Mouse (Mus musculus) cerebellum, adult 9-10 months (tissue): ENCODE results near the gene Tlr9.

Experiments used
- DNase-seq: peaks from one replicate; pipeline ENCODE4 v3.0.0; 2022

The Tlr9 gene

DNA sequence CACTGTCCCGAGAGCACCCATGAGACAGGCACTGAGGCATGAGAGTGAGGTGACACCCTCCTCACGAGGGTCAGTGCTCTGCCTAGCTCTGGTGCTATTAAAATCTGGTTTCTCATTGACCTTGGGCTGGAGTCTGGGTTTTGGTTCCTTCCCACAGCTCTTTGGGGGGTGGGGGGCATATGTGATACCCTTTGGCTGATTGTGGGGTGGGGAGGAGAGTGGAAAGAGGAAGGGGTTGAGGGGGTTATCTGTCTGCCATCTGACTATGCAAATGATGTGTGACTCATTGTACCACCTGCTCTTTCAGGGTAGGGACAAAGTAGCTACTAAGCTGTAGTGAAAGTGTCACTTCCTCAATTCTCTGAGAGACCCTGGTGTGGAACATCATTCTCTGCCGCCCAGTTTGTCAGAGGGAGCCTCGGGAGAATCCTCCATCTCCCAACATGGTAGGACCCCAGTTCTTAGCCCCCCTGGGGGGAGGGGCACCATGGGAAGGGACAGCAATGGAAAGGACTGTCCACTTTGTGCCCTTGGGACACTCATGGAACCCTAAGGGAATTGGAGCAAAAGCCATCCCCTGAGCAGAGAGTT, at the start of gene Tlr9:
TSS of gene Tlr9 (plus strand) at position 338 of the 591 bp plus-strand sequence.
- DNase-seq, result no peak

DNA sequence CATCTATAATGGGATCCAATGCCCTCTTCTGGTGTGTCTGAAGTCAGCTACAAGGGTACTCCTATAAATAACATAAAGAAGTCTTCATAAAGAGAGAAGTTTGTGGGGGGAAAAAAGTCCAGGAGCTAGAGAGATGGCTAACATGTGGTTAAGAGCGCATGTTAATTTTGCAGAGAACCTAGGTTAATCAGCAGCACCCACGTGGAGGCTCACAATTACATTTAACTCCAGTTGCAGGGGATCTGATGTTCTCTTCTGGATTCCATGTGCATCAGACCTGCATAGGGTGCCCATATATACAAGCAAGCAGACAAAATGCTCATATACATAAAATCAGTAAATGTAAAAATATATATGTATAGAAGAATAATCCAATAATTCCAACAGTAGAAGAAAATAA, 49.0 kb upstream of the Tlr9 start:
- DNase-seq, result no peak

DNA sequence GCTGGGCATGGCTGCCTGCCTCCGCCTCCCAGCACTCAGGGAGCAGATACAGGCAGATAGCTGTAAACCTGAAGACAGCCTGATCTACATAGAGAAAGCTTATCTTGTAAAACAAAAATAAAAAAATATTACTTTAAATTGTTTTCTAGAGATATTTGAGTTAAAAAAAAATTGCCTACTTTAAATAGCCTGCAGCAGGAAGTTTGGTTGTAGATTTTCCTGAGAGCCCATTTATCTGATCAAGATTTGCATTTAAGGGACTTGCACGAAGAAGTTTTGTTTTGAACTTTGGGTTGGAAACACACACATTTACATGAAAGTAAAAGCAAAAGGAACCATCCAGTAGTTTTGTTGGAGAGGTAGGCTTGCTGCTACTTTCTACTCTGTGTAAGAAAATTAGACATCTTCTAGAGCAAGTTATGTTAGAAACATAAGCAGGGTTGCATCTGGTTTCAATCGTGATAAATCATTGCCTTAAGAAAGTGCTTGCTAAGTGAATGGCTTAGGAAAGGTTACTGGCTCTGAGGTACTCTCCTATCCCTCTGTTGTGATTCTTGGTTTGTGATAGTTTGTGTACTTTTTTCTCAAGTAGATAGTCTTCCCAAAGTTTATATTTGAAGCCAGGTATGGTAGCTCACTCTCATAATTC, 46.7 kb upstream of the Tlr9 start:
- no peak for DNase-seq

DNA sequence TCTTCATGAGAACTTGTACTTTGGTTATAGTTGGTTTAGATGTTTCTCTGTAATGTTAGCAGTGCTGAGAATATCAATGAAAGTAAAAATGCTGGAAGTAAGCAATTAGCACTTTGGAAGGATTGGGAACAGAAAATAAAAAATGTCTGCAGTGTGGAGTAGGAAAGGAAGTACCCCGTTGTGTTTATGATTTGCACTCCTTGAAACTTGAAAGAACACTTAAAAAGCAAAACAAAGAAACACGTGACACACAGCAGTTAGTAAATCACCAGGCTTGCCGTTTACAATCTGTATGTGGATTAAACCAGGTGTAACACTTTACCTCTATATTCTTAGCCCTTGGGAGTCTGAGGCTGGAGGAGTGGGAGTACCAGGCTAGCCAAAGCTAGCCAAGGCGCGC, 45.6 kb upstream of the Tlr9 start:
- DNase-seq, result no peak

DNA sequence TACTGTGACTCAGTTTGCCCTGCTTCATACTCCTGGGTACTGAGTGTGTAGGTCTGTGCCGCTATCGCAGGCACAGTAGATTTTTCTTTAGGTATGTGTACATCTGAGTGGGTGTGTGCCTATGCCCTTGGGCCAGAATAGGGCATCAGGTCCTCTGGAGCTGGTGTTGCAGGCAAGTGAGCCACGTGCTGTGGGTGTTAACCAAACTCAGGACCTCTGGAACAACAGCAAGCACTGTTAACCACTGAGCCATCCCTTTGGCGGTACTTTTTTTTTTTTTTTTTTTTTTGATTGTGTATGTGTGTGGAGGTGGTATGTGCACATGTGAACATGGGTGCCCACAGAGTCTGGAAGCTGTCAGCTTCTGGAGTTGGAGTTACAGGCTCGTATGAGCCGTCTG, 44.6 kb upstream of the Tlr9 start:
- no peak for DNase-seq

DNA sequence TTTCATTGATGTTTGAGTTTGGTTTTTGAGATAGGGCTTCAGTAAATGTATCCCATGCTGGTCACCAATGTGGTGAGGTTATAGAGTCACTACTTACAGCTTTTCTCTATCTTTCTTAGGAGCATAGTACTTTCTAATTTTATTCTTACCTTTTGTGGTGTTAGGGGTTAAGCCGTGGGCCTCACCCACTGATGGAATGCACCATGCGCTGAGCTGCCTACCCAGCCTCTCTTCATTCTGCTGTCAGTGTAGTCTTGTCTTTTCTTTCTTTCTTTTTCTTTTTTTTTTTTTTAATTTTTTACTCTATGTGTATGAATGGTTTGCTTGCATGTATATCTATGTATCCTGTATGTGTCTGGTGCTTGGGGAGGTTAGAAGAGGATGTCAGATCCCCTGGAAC, 42.9 kb upstream of the Tlr9 start:
- DNase-seq, result no peak

DNA sequence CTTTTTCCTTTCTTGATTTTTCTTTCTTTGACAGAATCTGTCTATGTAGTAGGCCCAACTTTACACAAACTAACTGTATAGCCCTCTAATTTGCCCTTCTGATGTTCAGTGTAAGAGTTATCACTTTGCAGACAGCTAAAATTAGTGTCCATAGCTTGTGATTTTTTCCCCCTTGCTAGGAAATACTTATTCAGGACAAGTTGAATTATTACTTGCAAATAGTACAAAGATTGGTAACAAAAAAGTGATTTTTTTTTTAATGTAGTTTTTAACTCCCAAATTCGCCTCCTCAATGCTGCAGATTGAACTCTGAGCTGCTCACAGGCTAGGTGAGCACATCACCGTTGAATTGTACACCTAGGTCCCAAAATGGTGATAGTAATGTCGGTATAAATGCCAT, 42.4 kb upstream of the Tlr9 start:
- DNase-seq, result no peak

DNA sequence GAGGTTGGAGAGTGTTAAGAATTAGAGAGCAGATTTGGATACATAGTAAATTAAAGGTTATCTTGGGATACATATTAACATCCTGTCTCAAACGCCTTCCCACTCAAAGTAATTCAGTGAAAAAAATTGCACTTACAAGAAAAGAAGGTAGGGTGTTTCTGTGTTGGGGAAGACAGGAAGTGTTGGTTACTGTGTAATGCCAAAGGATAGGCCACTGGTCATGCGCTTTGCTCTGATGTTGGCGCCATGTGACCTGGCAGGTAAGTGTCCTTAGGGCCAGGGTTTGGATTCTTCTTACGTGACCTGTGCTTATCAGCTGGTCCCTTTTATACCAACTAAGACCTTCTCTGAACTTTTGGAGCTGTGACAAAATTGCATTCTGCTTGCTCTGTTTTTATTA, 40.3 kb upstream of the Tlr9 start:
- DNase-seq, result no peak

DNA sequence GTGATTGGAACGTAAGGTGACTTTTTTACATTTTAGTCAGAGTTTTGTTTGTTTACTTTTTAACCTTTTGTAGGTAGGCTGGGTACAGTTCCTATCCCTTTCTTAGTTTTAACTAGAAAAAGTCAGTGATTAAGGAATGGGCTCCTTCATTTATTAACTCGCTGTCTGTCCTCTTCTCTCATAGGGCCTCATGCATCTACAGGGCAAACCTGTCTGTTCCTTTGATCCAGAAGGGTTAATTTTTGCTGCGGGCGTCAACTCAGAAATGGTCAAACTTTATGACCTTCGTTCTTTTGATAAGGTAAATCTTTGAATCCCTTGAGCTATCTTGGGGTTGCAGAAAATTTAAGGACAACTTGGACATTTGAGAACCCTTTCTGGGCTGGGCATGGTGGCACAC, 38.4 kb upstream of the Tlr9 start:
- DNase-seq, result no peak

DNA sequence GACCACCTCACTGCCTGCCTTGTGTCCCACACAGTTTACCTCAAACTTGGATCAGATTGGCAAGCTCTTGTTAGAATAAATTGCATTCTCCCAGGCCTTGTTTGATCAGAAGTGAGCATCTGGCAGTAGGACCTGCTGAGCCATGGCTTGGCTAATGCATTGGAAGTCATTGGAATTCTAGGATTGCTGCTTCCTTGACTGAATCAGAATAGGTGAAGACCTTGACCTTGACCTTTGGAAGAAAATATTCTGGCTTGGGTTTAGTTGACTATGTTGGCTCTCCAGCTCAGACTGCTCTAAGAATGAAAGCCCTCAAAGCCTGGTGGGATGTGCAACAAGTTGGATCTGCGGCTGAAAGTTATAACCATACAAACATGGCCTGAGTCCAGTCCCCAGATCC, 31.0 kb upstream of the Tlr9 start:
- no peak for DNase-seq

DNA sequence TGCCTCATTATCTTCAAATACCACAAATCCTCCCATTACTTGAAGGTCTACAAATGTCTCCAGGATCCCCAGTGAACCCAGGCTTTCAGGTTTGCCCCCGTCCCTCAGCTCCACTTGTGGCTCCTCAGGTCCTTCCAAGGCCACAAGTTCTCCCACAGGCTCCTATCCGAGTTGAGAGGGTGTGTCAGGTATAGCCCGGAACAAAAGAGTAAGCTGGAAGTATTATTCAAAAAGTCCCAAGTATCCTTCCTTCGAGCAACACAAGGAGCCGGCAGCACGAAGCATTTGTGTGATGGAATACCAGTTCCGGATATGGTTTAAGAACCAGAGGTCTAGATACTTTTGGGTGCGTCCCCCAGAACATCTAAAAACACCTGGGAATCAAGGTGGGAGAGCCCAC, 30.4 kb upstream of the Tlr9 start:
- DNase-seq, result no peak

DNA sequence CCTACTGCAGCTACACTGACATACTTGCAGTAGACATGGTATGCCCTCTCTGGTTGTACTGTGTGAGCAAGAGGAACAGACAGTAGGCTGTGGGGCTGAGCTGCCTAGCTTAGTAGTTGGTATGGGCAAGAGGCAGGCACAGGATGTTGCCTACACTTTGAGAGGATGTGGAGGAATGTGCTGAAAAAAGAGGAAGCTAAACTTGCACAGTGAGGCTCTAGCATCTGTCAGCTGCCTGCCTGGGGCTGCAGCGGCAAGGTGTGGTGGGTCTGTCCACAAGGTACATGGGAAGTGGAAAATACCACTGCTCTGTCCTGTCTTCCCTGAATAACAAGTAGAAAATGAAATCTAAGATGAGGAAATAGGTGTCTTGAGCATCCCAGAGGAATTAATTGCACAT, 29.4 kb upstream of the Tlr9 start:
- DNase-seq, result no peak

DNA sequence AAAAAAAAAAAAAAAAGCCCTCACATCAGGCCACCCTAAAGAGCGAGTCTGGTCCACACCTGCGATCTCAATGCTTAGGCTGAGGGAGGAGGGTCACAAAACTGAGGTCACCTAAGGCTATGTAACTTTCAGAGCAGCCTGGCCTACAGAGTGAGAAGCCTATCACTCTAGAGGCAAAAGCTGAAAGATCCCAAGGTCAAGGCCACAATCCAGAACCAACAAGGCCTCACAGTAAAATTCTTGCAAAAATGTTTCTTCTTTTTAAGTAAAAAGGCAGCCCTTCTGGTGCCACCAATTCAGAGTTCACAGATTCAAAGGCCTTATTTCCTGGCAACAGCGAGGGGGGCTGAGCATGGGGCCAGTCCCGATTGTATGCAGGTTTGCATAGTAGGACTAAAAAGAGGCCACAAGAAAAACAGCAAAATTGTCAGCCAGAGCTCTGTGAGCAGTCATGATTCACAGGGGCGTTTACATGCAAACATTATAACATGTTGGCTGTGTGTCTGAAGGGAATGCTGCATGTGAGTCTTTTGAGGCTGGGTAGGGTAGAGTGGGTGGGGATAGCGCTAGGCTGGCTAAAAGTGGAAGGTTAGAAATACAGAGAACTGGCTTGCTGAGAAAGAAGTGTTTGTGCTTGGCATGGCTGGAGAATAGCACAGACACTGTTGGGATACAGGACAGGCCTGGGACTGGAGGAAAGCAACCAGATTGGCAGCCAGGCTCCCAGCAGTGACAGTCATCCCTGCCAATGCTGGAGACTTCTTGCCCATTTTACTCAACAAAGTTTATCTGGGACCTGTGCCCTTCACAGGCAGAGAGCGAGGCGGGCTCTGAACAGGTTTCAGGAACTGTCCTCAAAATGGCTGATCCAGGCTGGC, 28.2 kb upstream of the Tlr9 start:
- peak; percentile 74 for DNase-seq

DNA sequence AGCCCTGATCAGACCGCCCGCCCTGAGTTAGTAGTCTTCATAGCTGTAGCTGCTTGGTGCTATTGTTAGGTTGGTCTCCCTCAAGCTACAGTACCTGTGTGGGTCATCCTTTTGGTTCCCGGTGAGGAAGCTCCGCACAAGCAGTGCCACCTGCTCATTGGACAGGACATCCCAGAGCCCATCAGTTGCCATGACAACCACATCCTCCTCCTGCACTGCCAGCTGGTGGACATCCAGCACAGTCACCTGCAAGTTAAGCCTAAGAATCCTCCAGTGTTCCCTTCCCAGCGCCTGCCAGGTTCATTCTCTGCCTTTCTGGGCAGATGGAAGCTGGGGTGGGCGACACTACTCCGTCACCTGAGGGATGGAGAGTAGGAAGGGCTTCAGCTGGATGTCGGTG, 26.7 kb upstream of the Tlr9 start:
- DNase-seq, result peak; percentile 90

DNA sequence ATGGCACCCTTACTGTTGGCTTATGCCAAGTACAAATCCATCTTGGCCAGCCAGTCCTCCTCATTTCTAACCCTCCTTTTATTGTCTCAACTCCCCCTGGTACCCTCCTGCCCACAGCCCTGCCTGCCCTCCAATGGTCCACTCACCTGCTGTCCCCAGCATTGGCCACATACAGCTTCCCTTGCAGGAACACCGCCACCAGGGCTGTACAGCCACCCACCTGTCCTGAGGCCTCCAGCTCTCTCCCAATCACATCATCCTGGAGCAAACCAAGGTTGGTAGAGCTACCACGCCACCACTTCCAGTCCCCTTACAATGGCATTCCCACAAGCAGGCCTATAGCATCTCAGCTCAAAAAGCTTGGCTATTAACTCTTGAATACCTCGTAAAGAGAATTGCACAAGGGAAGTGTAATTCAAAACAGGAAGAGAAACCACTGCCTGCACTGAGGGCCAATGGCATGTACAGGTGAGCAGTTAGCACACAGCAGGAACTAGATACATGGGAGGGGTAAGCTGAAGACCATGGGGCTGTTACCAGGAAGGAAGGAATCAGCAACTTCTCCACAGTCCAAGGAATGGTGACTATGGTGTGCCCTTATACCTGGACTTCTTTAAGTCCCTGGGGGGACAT, 25.2 kb upstream of the Tlr9 start:
- DNase-seq, result peak; percentile 30

DNA sequence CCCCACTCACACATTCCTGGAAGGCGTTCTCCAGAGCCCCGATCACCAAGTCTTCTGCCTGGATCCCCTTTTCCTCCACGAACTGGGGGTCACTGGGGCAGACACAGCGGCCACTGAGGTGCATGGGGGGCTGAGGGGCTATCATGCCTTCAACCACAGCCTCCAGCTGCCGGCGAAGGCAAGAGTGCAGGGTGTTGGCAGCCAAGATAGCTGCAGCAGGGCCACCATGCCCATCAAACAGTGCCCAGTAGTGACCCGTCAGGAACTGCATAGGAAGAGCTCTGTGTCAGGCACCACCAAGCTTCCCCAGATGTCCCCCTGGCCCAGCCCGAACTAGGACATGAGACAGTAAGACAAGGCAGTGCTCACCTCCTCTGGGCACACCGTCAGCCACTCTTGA, 24.7 kb upstream of the Tlr9 start:
- peak; percentile 39 for DNase-seq

DNA sequence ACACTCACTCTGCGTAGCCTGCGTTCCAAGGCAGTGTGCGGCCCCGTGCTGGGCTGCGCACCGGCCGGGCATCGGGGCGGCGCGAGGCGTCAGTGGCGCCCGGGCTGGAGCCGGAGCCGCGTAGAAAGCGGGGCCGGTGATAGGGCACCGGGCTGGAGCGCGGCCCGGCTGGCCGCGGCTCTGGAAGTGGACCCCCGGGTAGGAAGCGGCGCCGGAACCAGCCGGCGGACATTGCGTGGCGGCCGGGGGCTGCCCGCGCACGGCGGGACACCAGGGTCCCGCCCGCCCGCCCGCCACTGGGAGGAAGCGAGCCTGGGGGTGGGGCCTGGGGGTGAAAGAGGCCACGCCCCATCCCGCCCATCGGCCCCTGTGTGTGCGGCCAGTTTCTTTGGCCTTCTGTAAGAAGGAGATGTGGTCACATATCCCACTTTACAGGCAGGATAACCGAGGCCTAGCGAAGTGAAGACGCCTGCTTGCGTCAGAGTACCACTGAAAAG, 23.4 kb upstream of the Tlr9 start:
- peak; percentile 58 for DNase-seq

DNA sequence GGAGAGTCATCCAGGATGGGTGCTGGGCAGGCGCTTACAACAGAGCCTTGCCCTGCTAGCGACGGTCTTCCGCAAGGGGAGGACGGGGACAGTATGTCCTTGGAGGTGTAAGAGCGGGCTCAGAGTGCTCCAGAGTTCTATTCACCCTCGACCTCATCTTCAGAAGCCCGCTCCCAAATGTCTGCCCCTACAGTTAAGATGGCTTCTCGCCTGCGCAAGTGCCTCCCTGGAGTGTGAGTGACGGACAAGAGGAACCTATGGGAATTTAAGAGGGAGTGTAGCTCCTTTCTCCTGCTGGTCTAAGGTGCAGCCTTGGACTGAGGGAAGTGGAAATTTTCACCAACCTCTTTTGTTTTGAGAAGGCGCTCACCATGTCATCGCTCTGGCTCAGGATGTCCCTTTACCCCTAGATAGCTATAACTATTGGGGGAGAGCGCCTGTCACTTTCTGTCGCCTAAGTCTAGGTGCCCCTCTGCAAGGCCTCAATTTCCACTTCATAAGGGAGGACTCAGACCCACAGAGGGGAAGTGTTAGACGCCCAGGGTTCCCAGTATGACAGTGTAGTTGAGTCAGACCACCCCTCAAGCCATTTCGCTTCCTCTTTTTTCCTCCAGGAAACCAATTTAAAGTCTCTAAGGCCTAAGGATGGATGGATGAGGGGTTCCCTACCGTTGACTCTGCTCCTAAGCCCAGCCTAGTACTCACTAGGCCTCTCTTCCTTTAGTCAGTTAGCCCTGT, 22.7 kb upstream of the Tlr9 start, which contains the start of gene Ppm1m:
TSS of gene Ppm1m (minus strand) at position 212 of the 738 bp plus-strand sequence.
- DNase-seq, result peak; percentile 43

DNA sequence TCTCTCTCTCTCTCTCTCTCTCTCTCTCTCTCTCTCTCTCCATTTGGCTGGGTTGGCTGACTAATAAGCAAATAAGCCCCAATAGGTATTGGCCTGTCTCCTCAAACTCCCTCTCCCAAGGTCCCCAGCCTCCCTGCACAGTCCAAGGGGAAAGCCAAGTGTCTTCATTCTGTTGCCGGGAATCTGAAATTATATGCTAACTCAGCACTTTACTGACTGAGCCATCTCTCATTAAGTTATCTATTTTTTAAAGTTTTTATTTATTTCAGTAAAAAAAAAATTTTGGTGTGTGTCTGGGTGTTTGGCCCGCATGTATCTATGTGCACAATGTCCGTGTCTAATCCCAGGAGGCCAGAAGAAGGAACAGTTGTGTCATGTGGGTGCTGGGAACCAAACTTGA, 20.5 kb upstream of the Tlr9 start:
- no peak for DNase-seq

DNA sequence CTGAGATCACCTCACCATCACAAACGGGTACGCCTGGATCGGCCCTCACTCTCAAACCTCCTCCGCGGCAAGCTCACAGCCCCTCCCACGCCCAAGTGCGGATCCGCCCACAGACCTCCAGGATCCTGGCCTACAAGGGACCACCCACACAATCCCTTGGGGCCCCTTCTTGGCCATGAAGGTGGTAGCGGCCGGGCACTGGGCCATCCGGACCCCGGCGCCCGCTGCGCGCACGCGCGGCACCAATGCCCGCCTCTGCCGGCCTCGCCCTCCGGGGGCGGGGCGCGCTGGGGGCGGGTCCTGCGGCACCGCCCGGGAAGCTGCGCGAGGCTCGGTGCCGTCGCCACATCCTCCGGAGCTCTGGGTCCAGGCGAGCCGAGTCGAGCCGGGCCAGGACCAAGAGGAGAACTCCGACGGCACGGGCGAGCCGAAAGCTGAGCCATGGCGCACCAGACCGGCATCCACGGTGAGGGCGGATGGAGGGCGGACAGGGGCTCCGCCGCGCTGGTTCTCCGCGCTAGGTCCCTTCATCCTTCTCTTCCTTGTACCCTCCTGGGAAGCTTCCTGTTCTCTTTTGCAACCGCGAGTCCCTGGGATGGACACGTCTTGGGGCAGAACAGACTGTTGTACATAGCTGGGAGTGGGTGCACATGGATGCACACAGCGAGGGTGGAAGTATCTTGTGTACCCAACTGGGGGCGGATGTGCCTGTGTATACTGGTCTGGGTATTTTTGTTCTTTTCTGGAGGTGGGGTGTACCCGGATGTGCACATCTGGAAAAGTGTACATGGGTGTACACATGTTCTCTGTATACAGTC, 19.4 kb upstream of the Tlr9 start, which contains the start of gene Twf2:
TSS of gene Twf2 (plus strand) at position 290 of the 818 bp plus-strand sequence.
- DNase-seq, result peak; percentile 89

DNA sequence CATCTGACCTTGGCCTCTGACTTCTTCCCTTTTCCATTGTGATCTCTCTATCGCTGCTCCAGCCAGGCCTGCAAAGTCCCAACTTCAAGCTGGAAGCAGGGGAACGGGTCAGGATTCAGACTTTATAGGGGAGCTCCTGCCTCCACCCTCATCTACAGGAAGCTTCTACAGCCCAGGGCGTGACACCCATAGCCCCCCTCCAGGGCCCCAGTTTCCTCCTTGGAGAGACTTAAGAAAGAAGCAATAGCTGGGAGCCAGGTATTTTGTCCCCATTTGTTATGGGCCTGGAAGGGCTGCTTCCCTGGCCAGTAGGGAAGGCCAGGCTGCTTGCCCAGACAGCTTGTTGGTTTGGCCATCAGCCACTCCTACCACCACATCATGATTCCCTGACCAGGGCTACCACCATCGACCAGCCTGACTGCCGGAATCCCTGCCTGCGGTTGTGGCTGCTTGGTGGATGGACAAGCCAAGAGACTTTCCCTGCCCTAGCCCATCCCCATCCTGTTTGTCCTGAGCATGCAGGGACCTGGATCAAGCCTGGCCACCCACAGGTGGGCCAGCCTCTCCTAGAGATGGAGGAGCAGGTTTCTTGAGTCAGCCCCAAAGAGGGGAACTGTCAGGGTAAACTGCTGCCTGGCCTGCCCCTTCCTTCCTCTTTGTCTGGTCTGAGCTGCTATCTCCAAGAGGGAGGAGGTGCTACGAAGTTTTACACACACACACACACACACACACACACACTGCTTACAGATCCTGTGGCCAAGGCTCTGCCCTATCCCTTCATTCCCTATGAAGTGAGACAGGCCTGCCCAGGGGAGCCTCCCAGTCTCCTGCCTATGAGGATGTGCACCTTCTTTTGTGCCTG, 18.2 kb upstream of the Tlr9 start:
- peak; percentile 87 for DNase-seq
